Mouse (Mus musculus): ENCODE measurements around the gene Wdr78. TPM values are rescaled to one million over a fixed set of nuclear protein-coding genes. Genes with fewer than 3 reads are reported as not detected.

Gene Wdr78
- total RNA-seq, 1 experiment from 2014 or later = 6.3 TPM

Other genes starting within 250 kb of the Wdr78 start
- gene Tctex1d1, start 135.9 kb downstream of the Wdr78 start, total RNA-seq (2021) = not detected in 2 replicates
- gene Insl5, start 87.7 kb downstream of the Wdr78 start, total RNA-seq (2021) = not detected in 2 replicates
- gene Mier1, start 165 bp downstream of the Wdr78 start, total RNA-seq (2021) = 77.1 and 80.1 TPM in 2 replicates
- gene Slc35d1, start 100.6 kb upstream of the Wdr78 start, total RNA-seq (2021) = 14.7 and 17.3 TPM in 2 replicates
- not detected in 2 replicates for gene 4921539E11Rik, start 176.3 kb upstream of the Wdr78 start, total RNA-seq (2021)
- 23.1 and 25.7 TPM in 2 replicates for gene Oma1, start 199.3 kb upstream of the Wdr78 start, total RNA-seq (2021)

All from adrenal gland, postnatal 25 days (tissue).